In genomic region chr2:21122421-21122820, GRCm38 (mm10) we compare ENCODE assay signal across 22 mouse cellular contexts.
A peak's percentile ranks its signal among the peaks of the same experiment; 100 is the strongest.
DNase-seq lines count a peak whose midpoint lies in the region; ATAC-seq and TF ChIP-seq lines count a peak whose summit lies in the region.
"Had no signal": no experiment of that assay in that cellular context is flagged by ENCODE, and none has a peak within 500 bp of the region (broad histone marks: within the 10 kb centered on the region; RNA-seq: fewer than 3 reads in every experiment).

No protein-coding gene starts in this region.

- no peak for TF ChIP-seq CTCF in liver, adult 2 months (IDR thresholded peaks at IDR 0.05; ENCODE audit: low read depth, low read length)
- TF ChIP-seq CTCF in small intestine, adult 2 months (IDR thresholded peaks at IDR 0.05; ENCODE audit: extremely low read depth, insufficient read length, insufficient replicate concordance, low read depth, low read length): no peak

- no peaks in the 10 kb centered on the region for H3K79me2 ChIP-seq in liver, adult 2 months (ENCODE audit: control insufficient read depth, insufficient read depth, low read length)

- H3K9me3 ChIP-seq in heart, embryonic 10.5 days: no peaks in the 10 kb centered on the region
- no peaks in the 10 kb centered on the region for H3K9me3 ChIP-seq in liver, embryonic 11.5 days (ENCODE audit: control insufficient read depth, low read length)
- H3K9me3 ChIP-seq: G1E had no signal

- H3K4me2 ChIP-seq in liver, embryonic 11.5 days: no peak overlapping the region

- no peak for ATAC-seq in liver, embryonic 11.5 days (replicated peaks; ENCODE audit: low FRiP score)
- ATAC-seq: activated CD4-positive, CD25-positive, alpha-beta regulatory T cell, adult 4 months; CD4-positive, CD25-positive, alpha-beta regulatory T cell, adult 4 months; Patski had no signal

- no peaks in the 10 kb centered on the region for H3K36me3 ChIP-seq in heart, embryonic 10.5 days
- no peaks in the 10 kb centered on the region for H3K36me3 ChIP-seq in liver, adult 2 months (ENCODE audit: control insufficient read depth, insufficient read depth, low read length)
- no peaks in the 10 kb centered on the region for H3K36me3 ChIP-seq in liver, embryonic 11.5 days (ENCODE audit: control insufficient read depth, insufficient read depth, low read length)
- no peaks in the 10 kb centered on the region for H3K36me3 ChIP-seq in small intestine, adult 2 months (ENCODE audit: control insufficient read depth, insufficient read depth, low read length)
- H3K36me3 ChIP-seq: G1E had no signal

- peak; percentile 1 for DNase-seq in heart, adult 11 months
- DNase-seq in heart, embryonic 10.5 days (ENCODE audit: low spot score): no peak
- DNase-seq in liver, adult 2 months (ENCODE audit: extremely low read depth, low read depth, low spot score): peak; percentile 91
- no peak for DNase-seq in liver, embryonic 11.5 days (ENCODE audit: low spot score)
- DNase-seq in large intestine, adult 2 months (ENCODE audit: low read depth, low spot score): peak; percentile 28
- no peak for DNase-seq in left cerebral cortex, adult 9 months (ENCODE audit: low spot score in 2 of 2)
- DNase-seq in kidney, postnatal 14 days: no peak
- DNase-seq: adrenal gland, adult 2 months; adrenal gland, adult 8-10 months; adrenal gland, postnatal 10 days; adrenal gland, postnatal 14 days; adrenal gland, postnatal 25 days; adrenal gland, postnatal 36 days; B cell, adult 2 months; cerebellum, adult 11 months; cerebellum, adult 11-12 months had no signal

- H3K27ac ChIP-seq in heart, embryonic 10.5 days: no peak overlapping the region
- no peak overlapping the region for H3K27ac ChIP-seq in liver, adult 2 months (replicated peaks; ENCODE audit: insufficient read depth, low read depth, low read length)
- no peak overlapping the region for H3K27ac ChIP-seq in liver, embryonic 11.5 days (ENCODE audit: low read depth, low read length)
- H3K27ac ChIP-seq in small intestine, adult 2 months (ENCODE audit: insufficient read depth, low read depth, low read length): peak overlapping the region; percentile 60; the same call in 1 of the 2 replicates

- WGBS in heart, embryonic 10.5 days: 77% methylated on average over 3 of the region's 3 CpGs
- 31% methylated on average over 3 of the region's 3 CpGs for WGBS in liver, adult 2 months
- WGBS in liver, embryonic 11.5 days: 83% methylated on average over 3 of the region's 3 CpGs
- 22% methylated on average over 3 of the region's 3 CpGs for WGBS in large intestine, adult 2 months
- 29% methylated on average over 3 of the region's 3 CpGs for WGBS in small intestine, adult 2 months

- no peak for TF ChIP-seq POLR2A in liver, adult 2 months (IDR thresholded peaks at IDR 0.05; ENCODE audit: extremely low read depth, insufficient read depth, low read length)
- no peak for TF ChIP-seq POLR2A in small intestine, adult 2 months (IDR thresholded peaks at IDR 0.05; ENCODE audit: low read depth, low read length)

- no peaks in the 10 kb centered on the region for H3K27me3 ChIP-seq in heart, embryonic 10.5 days (ENCODE audit: insufficient read depth, poor library complexity, severe bottlenecking)
- H3K27me3 ChIP-seq in liver, adult 2 months (ENCODE audit: control insufficient read depth, insufficient read depth, low read length): no peaks in the 10 kb centered on the region
- no peaks in the 10 kb centered on the region for H3K27me3 ChIP-seq in liver, embryonic 11.5 days (replicated peaks; ENCODE audit: control insufficient read depth, insufficient read depth, low read length)
- no peaks in the 10 kb centered on the region for H3K27me3 ChIP-seq in small intestine, adult 2 months (ENCODE audit: control insufficient read depth, insufficient read depth, low read length)
- H3K27me3 ChIP-seq: CH12.LX, Patski had no signal

- H3K9ac ChIP-seq in liver, adult 2 months (ENCODE audit: low read depth, low read length): no peak overlapping the region
- H3K9ac ChIP-seq in liver, embryonic 11.5 days (ENCODE audit: low read depth, low read length): no peak overlapping the region

- H3K4me3 ChIP-seq in heart, embryonic 10.5 days: no peak overlapping the region
- H3K4me3 ChIP-seq in liver, adult 2 months (ENCODE audit: insufficient read depth, low read depth, low read length): no peak overlapping the region
- no peak overlapping the region for H3K4me3 ChIP-seq in liver, embryonic 11.5 days (ENCODE audit: low read depth, low read length)
- no peak overlapping the region for H3K4me3 ChIP-seq in small intestine, adult 2 months (ENCODE audit: low read depth, low read length)

- H3K4me1 ChIP-seq in heart, embryonic 10.5 days: no peaks in the 10 kb centered on the region
- H3K4me1 ChIP-seq in liver, adult 2 months (ENCODE audit: control insufficient read depth, insufficient read depth, low read length): peaks cover 3% of the 10 kb centered on the region; the same call in 1 of the 2 replicates
- H3K4me1 ChIP-seq in liver, embryonic 11.5 days (replicated peaks; ENCODE audit: control insufficient read depth, insufficient read depth, low read length): no peaks in the 10 kb centered on the region
- H3K4me1 ChIP-seq in small intestine, adult 2 months (ENCODE audit: control insufficient read depth, insufficient read depth, insufficient read length, low read length): peaks cover 6% of the 10 kb centered on the region; the same call in 1 of the 2 replicates

Comparison
In these comparisons a context has a peak if more than half of its experiments do, and no peak if none do; other contexts are left out.
1. DNase-seq: peak in heart, adult 11 months (single experiment), liver, adult 2 months (single experiment) and large intestine, adult 2 months (single experiment); none in heart, embryonic 10.5 days (single experiment), liver, embryonic 11.5 days (single experiment), left cerebral cortex, adult 9 months (0 of 2) and kidney, postnatal 14 days (single experiment).